Mouse (Mus musculus) activated CD4-positive, CD25-positive, alpha-beta regulatory T cell, adult 4 months (primary cell): ENCODE measurements around the gene Dst. TPM values are rescaled to one million over a fixed set of nuclear protein-coding genes. Genes with fewer than 3 reads are reported as not detected.

Experiments
- ATAC-seq: one replicate; pipeline ENCODE4 v1.8.0; 2017
- polyA plus RNA-seq, 2 experiments: library from polyadenylated mRNA; unstranded; fragments of 100-300 nt; shearing (Covaris generic); gene quantifications; one replicate each; pipeline ENCODE4 v1.2.1; 2017

The Dst gene
- polyA plus RNA-seq, 2 experiments from 2014 or later, result 20.3 to 21.7 TPM

- no peak for ATAC-seq
Measured at GRCm38 (mm10) chr1:34139191-34139853, 231.3 kb downstream of the Dst start.

- no peak for ATAC-seq
Measured at GRCm38 (mm10) chr1:34139871-34140471, 231.9 kb downstream of the Dst start.

- ATAC-seq, result no peak
Measured at GRCm38 (mm10) chr1:34140686-34141085, 232.7 kb downstream of the Dst start.

GRCm38 (mm10) chr1:34142951-34143580 lies 235.0 kb downstream of the Dst start:
- ATAC-seq, result no peak

GRCm38 (mm10) chr1:34144826-34145225 lies 236.8 kb downstream of the Dst start:
- no peak for ATAC-seq

- ATAC-seq, result no peak
Measured at GRCm38 (mm10) chr1:34148039-34148438, 240.0 kb downstream of the Dst start.

- ATAC-seq, result no peak
Measured at GRCm38 (mm10) chr1:34150416-34151093, 242.5 kb downstream of the Dst start.

GRCm38 (mm10) chr1:34152683-34153082 lies 244.7 kb downstream of the Dst start:
- ATAC-seq, result no peak

GRCm38 (mm10) chr1:34156058-34156457 lies 248.0 kb downstream of the Dst start:
- ATAC-seq, result no peak

GRCm38 (mm10) chr1:34157702-34158101 lies 249.7 kb downstream of the Dst start:
- no peak for ATAC-seq

GRCm38 (mm10) chr1:34158822-34159221 lies 250.8 kb downstream of the Dst start:
- ATAC-seq, result no peak

- ATAC-seq, result no peak
Measured at GRCm38 (mm10) chr1:34159898-34160297, 251.9 kb downstream of the Dst start.

GRCm38 (mm10) chr1:34164616-34165295 lies 256.7 kb downstream of the Dst start:
- peak; percentile 66 for ATAC-seq

GRCm38 (mm10) chr1:34165926-34166325 lies 257.9 kb downstream of the Dst start:
- no peak for ATAC-seq

GRCm38 (mm10) chr1:34167151-34168057 lies 259.4 kb downstream of the Dst start:
- ATAC-seq, result no peak

GRCm38 (mm10) chr1:34169086-34169485 lies 261.1 kb downstream of the Dst start:
- ATAC-seq, result no peak

GRCm38 (mm10) chr1:34174517-34174916 lies 266.5 kb downstream of the Dst start:
- no peak for ATAC-seq

GRCm38 (mm10) chr1:34174961-34175360 lies 266.9 kb downstream of the Dst start:
- ATAC-seq, result no peak

GRCm38 (mm10) chr1:34178022-34178727 lies 270.1 kb downstream of the Dst start:
- ATAC-seq, result peak; percentile 69

- ATAC-seq, result no peak
Measured at GRCm38 (mm10) chr1:34179756-34180155, 271.7 kb downstream of the Dst start.
